Mouse (Mus musculus) urinary bladder, adult 2 months (tissue): ENCODE results near the gene Pde9a. TPM values are rescaled to one million over a fixed set of nuclear protein-coding genes. Genes with fewer than 3 reads are reported as not detected.

Experiments
- DNase-seq: peaks from one replicate; pipeline ENCODE4 v3.0.0; 2022; ENCODE audit warnings: low spot score
- polyA plus RNA-seq: library from polyadenylated mRNA; depleted of rRNA; stranded (reverse); fragments of >200 nt; gene quantifications from 2 replicates; pipeline ENCODE4 v1.2.3, GENCODE M21; 2012; rRNA removed

Pde9a gene
- polyA plus RNA-seq, 1 experiment = 33.1 TPM

DNA sequence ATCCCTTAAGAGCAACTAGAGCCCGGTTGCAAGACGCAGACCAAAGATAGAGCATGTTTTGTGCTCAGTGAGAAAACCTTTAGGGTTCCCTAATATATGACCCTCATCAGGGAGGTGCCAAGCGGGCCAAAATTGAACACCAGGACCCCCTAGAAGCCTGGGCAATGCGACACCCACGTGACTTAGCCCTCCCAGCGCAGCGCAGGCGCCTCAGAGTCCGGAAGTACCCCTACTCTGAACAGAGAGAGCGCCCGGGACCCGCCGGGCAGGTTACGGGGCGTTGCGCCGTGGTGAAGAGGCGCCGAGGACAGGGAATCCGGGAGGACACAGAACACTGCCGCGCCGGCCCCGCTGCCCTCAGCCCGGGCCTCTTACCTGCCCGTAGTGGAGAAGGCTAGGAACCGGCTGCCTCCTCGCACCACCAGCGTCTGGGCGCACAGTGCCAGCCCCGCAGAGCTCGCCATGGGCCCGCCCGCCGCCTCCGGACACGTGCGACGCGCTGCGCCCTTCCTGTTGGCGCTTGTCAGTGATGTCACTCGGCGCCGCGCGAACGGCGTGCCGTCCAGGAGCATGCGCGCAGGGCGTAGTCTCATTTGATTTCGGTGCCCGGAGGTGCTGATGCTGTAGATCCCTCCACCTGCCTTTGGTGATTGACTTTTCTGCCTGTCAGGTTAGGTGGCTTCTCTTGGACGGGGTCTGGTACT lies 125.9 kb downstream of the Pde9a start:
- peak; percentile 76 for DNase-seq

DNA sequence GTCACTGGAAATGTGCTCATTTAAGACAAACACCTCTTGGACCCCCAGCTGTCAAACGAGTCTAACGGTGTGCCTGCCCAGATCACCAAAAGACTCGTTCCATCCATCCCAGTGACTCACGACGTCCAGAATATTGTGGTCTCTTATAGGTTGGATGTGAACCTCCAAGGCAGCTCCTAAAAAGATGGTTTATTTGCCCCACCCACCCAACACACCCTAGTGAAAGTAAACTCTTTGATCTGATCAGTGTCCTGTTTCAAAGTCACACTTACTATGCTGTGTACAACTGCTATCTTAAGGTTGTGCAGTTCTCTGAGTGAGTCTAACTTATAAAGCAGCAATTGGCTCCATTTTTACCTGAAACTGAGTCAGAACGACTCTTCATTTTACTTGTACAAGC lies 126.6 kb downstream of the Pde9a start:
- DNase-seq = no peak

DNA sequence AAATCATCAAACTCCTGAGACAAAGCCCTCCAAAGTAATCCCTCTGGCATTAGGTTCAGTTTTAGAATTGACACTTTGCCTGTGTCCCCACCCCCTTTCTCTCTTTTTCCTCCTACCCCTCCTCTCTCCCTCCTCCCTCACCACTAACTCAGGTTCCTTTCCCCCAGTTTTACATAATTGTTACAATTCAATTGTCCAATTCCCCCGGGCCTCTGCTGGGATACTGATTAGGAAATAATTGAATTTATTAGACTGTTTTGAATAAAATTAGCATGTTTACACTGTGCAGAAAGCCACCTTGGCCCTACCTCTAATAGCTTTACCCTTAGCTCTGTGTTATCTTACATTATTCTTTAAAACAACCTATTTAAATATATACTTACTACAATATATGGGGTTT lies 128.7 kb downstream of the Pde9a start:
- no peak for DNase-seq

DNA sequence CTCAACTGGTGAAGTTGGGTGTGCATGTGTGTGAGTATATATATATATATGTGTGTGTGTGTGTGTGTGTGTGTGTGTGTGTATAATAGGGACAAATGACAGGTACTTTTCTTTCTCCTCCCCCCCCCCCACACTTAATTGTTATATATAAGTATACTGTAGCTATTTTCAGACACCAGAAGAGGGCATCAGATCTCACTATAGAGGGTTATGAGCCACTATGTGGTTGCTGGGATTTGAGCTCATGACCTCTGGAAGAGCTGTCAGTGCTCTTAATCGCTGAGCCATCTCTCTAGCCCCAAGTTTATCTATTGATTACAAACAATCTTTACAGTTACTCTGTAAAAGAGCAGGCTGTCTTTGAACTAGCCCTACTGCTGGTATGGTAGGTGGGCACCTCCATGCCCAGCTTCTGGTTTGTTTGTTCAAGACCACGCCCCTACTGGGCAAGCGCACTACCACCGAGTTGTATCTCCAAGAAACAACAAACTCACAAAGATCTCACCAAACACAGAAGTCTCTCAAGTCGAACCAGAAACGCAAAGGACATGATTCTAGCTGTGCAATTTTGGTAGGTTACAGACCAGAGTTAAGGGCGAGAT lies 133.4 kb downstream of the Pde9a start:
- DNase-seq = no peak

DNA sequence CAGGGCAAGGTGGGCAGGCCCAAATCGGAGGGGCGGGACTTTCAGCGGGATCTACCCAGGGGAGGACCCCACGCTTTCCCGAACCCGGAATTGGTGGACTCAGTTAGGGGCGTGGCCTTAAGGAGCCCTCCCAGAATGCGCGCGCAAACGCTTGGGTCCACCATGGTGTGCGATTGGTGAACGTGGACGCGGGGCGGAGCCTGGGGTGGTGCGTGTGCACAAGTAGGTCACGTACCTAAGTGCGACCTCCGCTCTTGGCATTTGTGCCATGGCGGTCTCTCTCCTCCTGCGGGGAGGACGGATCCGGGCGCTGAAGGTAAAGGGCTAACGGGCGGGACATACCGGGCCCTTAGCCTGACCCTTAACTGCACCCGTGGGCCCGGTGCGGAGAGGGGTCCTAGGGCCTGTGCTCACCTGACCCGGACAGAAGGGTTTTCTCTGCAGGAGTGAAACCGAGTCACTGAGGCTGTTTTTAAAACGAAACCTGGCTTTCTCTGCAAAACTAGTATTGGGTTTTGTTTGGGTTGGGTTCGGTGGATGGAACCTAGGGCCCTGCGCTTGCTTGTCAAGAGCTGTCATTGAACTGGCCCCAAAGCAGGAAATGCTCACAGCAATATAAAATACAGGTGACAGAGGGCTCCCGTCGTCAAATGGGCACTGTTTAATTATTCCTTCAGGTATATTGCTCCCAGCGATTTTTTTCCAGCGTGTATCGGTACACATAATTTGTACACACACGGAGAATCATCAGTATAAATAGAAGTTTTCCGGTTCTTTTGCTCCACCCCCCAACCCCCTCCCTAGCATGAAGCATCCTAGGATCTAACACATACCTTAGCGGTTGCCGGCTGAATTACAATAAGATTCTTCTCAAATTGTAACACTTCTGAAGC lies 134.2 kb downstream of the Pde9a start, which contains the start of the genes Wdr4 and Ndufv3:
Gene Wdr4 (minus strand): TSS at position 35 of the 893 bp plus-strand sequence.
Gene Ndufv3 (plus strand): TSS at position 170 of the 893 bp plus-strand sequence.
- peak; percentile 91 for DNase-seq

DNA sequence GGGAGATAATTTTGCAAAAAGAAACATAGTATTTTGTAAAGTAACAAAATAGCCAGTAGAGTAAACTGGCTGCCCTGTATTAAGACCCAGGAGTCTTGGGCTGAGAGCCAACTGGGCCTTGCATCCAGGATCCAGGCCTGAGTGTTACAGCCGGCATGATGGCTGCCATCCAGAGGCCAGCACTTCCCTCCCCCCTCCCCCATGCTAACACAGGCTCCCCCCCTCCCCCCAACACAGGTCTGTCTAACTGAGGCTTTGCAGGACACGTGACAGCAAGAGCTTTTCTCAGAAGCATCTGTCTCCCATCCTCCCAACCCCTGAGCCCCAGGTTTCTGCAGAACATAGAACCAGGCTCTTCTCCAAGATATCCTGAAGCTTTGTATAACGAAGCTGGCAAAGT lies 134.9 kb downstream of the Pde9a start:
- no peak for DNase-seq

DNA sequence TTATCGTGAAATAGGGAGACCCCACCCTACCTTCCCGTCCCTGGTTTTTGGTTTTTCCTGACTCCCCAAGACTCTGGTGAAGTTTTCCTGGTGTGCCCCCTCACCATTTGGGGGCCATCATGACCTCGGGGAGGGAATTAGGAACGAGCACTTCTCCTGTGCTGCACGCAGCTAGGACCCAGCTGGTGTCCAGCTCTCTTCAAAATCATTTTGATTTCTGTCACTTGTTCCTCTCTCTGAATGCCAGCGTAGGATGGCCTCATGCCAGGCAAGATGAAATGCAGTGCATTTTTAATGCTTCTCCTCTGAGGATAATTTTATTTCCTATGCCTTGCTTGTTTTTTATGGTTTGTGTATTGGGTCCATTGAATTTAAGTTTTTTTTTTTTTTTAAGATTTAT lies 135.9 kb downstream of the Pde9a start:
- DNase-seq = no peak

- DNase-seq = no peak
Measured at GRCm38 (mm10) chr17:31525114-31525513, 139.1 kb downstream of the Pde9a start.

DNA sequence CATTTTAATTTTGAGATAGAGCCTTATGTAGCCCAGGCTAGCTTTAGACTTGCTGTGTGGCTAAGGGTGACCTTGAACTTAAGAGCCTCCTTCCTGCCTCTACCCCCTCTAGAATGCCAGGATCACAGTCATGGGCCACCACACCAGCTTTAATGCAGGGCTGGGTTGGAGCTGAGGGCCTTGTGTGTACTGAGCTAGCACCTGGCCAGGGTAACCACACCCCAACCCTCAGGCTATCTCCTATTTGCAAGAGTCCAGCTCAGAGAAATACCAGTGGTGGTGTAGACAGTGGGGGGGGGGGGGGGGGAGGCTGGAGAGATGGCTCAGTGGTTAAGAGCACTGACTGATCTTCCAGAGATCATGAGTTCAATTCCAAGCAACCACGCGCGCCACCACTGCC lies 139.8 kb downstream of the Pde9a start:
- DNase-seq = no peak

Other genes with a start within 250 kb of the Pde9a start
- 0.17 TPM in 1 of 2 replicates, not detected in the other for gene Tff2, start 241.9 kb upstream of the Pde9a start, polyA plus RNA-seq
- gene Tff1, start 220.9 kb upstream of the Pde9a start, polyA plus RNA-seq = not detected in 2 replicates
- gene Tmprss3, start 187.2 kb upstream of the Pde9a start, polyA plus RNA-seq = 0.03 and 0.08 TPM in 2 replicates
- gene Ubash3a, start 178.3 kb upstream of the Pde9a start, polyA plus RNA-seq = 0.36 and 0.53 TPM in 2 replicates
- gene Rsph1, start 108.8 kb upstream of the Pde9a start, polyA plus RNA-seq = 1.2 and 2.2 TPM in 2 replicates
- 10.6 and 11.7 TPM in 2 replicates for gene Slc37a1, start 99.4 kb upstream of the Pde9a start, polyA plus RNA-seq
- gene Wdr4, start 133.8 kb downstream of the Pde9a start, polyA plus RNA-seq = 20.5 and 26.7 TPM in 2 replicates
- 219 and 221 TPM in 2 replicates for gene Ndufv3, start 133.9 kb downstream of the Pde9a start, polyA plus RNA-seq
- gene Pknox1, start 178.5 kb downstream of the Pde9a start, polyA plus RNA-seq = 21.4 and 23.1 TPM in 2 replicates